Mouse (Mus musculus) embryonic stem cell, embryonic (primary cell): ENCODE measurements around the gene Gm4724.
"Not testable (repeated sequence)": the region's sequence is repeated elsewhere in the genome, so short reads cannot be mapped to it uniquely, and the experiment has no call there.

Source experiments
- CTCF ChIA-PET, 4 experiments: fragments of 300-600 bp in 2 of 4; fragments of 350-600 bp in 2 of 4; sonication (Branson Sonifier 250); formaldehyde crosslinking; loops; one replicate each; lab custom pipeline; 2022; ENCODE audit warnings: inconsistent platforms in 2 of 4; lab: Charles Lee
- POLR2A ChIA-PET, 4 experiments: fragments of 300-600 bp in 2 of 4; fragments of 350-600 bp in 2 of 4; sonication (Branson Sonifier 250); formaldehyde crosslinking; loops; one replicate each; lab custom pipeline; 2022; ENCODE audit warnings: antibody characterized with exemption in 4 of 4, inconsistent platforms in 1 of 4; lab: Charles Lee

Gene Gm4724

DNA sequence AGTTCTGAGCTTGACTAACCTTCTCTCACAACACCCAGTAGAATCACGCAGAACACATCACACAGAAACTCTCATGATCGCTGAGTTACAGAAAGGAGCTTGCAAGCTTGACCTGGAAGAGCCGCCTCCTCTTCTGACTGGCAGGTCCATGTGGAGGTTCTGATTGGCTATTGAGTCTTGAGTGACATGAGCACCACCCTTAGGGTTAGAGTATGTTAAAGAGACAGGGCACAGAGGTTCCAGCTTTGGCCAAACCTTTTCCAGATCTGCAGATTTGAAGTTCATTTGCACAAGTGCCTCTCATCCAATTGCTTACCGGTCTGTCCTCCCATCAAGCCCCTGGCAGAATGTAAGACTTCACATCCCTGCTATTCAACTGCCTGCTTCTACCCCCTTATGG lies at the start of gene Gm4724:
Gene Gm4724, minus strand, starts transcription at position 101 of the 400 bp plus-strand sequence.
- CTCF ChIA-PET, POLR2A ChIA-PET: not testable (repeated sequence)

DNA sequence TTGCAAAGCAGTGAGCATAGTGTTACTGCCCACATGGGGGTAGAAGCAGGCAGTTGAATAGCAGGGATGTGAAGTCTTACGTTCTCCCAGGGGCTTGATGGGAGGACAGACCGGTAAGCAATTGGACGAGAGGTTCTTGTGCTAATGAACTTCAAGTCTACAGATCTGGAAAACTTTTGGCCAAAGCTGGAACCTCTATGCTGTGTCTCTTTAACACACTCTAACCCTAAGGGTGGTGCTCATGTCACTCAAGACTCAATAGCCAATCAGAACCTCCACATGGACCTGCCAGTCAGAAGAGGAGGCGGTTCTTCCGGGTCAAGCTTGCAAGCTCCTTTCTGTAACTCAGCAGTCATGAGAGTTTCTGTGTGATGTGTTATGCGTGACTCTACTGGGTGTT lies 34.1 kb upstream of the Gm4724 start, which contains the start of gene Zfp965:
Gene Zfp965, plus strand, starts transcription at position 301 of the 400 bp plus-strand sequence.
- CTCF ChIA-PET, POLR2A ChIA-PET: not testable (repeated sequence)
